Mouse (Mus musculus): ENCODE results near the gene Nav2.

Nav2 gene

DNA sequence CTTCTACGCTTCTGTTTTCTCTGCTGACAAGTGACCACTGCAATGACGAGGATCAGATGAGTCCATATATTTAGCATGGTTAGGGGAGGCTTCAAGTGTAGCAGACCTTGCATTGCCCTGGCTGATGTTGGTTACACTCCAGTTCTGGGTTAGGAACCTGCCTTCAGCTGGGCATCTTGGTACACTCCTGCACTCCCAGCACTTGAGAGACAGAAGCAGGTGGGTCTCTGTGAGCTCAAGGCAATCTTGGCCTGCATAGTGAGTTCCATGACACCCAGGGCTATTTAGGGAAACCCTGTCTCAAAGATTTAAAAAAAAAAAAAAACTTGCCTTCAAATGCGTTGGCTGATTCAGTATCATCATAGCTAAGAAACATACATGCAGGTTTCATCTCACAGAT lies 450.6 kb downstream of the Nav2 start:
- no peak for DNase-seq (ENCODE audit: low read depth, low spot score)

DNA sequence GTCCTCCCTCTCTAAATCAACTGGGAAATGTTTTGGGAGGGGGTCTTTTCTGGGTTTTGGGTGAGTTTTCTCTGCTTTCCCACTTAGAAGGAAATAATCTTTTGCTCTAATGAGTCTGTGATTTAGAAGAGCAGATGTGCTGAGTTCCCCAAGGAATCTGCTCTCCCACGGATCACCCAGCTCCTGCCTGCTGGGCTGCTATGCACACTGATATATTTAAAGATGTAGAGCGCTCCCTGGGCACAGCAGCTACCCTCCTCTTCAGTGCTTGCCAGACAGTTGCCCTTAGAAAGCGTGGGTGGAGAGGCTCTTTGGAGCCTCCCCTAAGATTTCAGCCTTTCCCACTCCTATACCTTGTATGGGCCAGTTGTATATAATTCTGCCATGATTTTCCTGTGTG lies 452.1 kb downstream of the Nav2 start:
- no peak for DNase-seq (ENCODE audit: low read depth, low spot score)

DNA sequence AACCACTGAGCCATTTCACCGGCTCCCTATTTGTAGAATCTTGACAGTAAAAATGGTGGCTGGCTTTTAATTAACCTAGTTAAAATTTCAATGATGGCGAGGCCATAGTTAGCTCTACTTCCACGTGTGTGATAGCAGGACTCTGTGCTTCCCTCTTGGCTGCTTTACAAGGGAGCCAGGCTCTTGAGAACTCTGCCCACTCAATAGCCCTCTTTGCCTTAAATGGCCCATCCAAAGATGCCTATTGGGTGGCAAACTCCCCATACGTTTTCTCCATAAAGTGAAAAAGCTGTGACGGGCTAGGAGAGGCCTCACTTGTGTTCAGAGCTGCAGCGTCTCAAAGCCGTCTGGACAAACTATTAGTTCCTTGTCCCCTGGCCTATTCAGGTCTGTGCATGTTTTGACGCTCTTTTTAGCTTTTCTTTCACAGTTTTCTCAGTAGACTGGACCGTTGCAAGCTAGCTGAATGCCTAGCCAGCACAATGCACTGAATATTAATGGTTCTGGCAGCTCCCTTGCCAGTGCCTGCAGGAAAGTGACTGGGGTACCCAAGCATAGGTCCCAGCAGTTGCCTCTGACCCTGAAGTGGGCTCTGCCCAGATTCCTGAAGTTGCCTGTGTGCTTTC lies 453.1 kb downstream of the Nav2 start:
- DNase-seq (ENCODE audit: low read depth, low spot score), result no peak

DNA sequence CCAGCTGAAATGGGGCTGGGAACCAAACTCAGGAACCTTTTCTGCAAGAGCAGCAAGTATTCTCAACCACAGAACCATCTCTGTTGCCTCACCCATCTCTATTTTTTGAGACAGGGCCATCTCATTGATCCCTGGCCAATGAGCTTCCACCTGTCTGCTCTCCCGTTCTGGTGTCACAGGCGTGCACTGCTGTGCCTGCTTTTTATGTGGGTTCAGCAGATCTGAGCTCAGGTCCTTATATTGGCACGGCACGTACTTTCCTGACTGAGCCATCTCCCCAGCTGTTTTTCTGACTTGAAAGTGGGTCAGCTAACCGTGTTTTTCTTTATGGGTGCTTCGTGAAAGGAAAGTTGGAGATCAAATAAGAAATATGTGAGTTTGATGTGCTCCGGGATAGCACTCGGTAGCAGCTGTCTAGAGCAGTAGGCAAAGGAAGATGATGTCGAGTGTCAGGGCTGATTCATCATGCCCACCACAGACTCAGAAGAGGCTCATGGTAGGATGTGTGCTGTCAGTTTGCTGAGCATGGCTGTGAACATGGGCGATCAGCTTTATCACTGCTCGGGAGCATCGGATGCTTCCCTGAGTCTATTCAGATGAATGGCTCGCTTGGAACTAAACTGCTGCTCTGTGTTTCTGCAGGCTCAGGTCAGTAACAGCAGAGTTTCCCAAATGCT lies 456.1 kb downstream of the Nav2 start:
- DNase-seq (ENCODE audit: low read depth, low spot score), result peak; percentile 77

DNA sequence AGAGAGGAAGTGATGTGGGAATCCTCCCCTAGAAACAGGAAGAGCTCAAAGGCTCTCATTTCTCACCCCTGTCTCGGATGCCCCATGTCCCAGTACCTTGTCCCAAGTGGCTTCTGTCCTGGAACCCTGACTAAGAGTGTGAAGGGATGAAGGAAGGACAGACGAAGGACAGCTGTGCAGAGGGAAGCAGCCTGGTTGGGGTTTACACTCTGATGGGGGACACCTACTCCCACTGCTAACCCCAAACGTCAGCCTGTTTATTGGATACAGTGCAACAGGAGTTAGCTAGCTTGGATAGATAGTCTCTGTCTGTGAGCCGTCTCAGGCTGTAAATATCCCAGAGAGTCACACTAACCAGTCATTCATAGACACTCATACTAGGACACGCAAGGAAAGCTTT lies 460.1 kb downstream of the Nav2 start:
- DNase-seq (ENCODE audit: low read depth, low spot score), result no peak

DNA sequence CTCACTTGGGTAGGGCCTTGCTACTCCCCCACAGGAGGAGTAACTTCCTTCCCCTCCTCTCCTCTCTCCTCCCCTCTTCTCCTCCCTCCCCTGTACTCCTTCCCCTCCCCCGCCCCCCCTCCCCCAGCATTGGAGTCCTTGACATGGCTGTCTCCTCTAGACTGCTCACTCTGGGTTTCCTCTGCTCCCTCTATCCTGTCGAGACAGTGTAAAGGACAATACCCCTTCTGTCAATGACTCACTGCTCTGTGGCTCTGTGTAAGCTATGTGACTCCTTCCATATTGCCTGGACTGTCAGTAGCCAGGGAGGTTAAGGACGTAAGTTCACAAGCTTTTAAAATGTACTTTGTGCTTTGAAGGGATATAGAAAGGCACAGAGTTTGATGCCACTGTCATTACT lies 460.5 kb downstream of the Nav2 start:
- no peak for DNase-seq (ENCODE audit: low read depth, low spot score)

DNA sequence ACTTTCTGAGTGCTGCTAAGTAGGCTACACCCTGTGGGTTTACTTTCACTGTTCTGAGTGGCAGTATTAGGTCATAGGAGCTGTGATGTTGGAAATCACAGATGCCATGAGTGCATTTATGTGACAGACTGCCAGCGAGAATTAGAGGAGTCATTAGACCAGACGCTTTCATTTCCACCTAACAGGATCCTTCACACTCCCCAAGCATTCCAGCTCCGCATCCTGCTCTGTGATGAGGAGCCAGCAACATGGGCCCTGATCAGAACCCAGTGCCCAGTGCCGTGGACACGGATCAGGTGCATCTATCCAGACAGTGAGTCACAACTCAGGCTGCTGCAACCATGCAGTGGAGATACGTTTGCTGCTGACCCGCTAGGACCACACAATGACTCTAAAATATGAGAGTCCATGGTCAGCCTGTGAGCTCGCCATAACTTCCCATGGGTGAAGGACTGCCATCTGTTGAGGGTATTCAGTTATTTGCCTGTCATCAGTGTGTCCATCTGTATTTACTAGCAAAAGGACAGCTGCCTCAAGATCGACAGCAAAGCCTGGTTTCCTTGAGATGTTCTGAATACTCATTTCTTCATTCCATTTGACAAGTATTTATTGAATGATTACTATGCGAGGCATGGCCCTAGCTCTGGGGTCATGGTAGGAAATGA lies 461.4 kb downstream of the Nav2 start:
- DNase-seq (ENCODE audit: low read depth, low spot score), result no peak

DNA sequence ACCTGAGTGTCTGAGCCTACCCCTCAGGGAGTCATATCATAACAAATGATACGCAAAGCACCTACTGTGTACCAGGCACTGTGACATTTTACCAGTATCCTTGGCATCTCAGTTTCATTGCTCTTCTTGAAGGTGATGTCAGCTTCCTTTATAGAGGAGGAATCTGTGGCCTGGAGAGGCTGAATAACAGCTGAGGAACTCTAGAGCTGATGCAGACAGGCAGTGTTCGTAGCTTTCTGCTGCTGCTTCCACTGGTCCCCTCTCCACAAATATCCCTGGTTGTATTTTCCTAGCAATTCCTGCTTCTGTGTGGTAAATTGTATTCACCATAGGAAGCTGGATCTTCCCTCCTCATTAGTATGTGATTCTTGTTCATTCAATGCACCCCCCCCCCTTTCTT lies 462.8 kb downstream of the Nav2 start:
- DNase-seq (ENCODE audit: low read depth, low spot score), result no peak

DNA sequence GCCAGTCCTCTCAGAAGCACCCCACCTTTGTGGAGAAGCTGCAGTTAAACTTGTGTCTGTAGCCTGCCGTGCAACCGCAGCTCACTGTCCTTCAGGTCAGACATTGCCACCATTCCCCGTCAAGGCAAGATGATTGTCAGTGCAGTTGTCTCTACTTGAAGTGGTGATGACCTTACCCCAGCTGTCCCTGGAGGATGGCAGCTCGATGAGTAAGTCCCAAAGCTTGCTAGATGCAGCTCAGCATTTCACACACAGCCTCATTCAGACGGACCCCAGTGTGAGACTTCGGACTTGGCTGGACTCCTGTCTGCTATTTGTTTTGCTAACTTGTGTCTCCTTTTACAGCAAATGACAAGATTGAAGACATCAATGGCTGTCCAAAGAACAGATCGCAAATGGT lies 463.5 kb downstream of the Nav2 start:
- no peak for DNase-seq (ENCODE audit: low read depth, low spot score)

DNA sequence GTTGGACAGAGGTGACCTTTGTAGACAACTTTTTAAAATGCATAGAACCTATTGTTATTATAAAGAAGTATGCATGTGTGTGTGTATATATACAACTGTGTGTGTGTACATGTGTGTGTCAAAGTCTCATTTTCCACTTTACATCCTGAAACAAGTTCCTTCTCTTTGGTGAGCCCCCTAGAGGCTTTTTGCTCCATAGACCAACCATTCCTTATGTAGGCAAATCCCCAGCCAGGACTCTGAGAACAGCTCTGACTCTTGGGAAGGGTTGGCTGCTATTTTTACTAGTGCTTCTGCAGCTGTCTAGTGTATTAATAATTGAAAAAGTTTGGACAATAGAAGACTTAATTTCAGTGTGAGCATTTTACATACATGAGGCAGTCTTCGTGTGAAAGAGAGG lies 464.7 kb downstream of the Nav2 start:
- DNase-seq (ENCODE audit: low read depth, low spot score), result no peak

DNA sequence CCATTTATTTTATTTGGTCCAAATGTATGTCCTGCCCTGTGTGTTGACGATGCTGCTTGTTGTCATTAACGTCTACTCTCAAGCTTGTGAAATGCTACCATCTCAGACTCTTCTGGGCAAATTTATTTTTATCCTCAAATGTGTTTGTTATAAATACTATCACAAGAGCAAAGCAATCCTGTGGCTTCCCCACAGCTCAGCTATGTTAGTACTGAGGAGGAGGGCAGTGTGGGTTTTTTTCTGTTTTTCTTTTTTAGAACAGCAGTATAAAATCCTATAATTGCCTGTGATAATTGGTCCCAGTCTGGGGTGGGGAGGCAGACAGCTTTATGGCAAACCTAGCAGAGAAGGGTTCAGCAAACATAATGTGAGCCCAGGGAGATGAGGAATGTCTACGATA lies 465.1 kb downstream of the Nav2 start:
- no peak for DNase-seq (ENCODE audit: low read depth, low spot score)

DNA sequence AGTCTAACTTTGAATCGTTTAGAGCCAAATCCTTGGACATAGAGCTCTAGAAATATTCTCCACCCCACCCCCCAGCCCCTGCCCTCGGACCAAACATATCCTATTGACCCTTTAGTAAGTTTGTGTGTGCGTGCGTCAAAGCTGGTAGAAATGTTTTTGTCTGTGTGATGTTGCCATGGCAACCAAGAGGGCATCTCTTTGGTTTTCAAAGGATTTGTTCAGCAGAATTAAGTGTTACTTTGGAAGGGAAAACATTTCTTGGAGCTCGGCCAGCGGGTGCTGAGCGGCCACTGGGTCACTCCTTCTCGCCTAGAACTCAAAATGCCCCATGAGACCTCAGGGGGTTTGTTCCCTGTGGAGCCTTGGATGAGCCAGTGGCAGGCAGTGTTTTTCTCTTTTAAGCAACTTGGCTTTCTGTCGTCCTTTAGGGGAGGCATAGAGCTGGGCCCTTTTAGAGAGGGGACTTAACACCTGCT lies 467.0 kb downstream of the Nav2 start:
- DNase-seq (ENCODE audit: low read depth, low spot score), result no peak

DNA sequence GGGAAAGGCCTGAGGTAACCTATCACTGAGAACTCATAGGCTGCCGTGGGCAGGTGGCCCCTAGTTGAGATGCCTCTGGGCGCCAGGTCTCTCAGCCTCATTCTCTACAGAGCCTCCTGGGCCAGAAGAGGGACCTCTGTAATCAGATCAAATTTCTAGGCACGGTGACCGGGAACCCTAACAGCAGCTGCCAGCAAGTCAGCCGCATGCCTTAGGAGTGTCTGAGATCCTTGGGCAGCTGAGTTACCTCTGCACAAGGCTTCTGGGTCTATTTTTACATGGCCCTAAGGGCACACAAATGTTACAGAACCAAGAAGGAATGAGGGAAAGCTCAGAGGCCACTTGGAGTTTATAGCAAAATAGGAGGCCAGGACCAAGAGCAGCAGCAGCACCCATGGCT lies 470.1 kb downstream of the Nav2 start:
- DNase-seq (ENCODE audit: low read depth, low spot score), result no peak

DNA sequence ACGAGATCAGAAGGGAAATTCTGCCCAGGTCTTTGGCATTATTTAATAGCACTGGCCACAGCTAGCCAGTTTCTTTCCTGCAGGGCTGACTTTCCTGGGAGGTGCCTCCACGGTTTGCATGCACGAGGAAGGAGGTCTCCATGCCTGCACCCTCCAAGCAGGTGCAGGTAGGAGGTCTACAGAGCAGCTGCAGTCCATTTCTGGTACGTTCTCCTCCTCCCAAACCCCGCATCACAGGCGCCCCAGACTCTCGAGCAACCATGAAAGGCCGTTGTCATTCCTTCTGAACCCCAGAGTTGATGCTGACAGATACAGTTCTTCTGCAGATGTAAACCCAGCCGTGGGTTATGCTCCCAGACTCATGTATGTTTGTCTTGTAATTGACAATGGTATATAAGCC lies 472.4 kb downstream of the Nav2 start:
- no peak for DNase-seq (ENCODE audit: low read depth, low spot score)

DNA sequence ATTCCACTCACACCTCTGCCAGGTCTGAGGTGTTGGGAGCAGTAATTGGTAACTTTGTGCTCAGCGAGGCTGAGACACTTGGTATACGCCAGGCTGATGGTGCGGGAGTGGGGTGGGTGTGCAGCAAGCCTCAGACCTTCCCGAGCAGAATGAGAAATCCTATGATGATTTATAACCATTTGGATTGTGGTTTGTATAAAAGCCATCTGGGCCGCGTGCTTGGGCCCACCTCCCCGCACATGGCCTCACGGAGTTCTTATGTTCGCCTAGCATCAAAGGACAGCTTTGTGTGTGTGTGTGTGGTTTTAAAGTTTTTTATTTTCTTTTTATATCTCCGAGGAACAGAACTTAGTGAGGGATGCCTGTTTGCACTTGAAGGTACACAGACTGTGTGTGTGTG lies 474.4 kb downstream of the Nav2 start:
- DNase-seq (ENCODE audit: low read depth, low spot score), result no peak

DNA sequence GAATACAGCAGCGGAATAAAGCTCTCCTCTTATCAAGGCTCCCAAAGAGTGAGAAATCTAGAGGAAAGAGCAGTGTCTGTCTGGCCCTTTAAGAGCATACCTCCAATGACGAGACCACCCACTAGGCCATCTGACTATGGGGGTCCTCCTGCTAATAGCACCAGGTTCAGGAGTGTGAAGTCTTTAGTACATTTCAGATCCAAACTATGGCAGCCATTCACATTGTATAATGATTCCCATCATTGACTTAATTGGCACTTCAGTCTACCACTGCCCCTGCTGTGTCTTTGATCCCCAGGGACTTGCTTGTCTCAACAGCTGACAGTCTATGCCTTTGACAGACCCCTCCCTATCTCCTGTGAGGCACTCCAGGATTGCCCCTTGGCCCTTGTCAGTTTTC lies 479.6 kb downstream of the Nav2 start:
- no peak for DNase-seq (ENCODE audit: low read depth, low spot score)

DNA sequence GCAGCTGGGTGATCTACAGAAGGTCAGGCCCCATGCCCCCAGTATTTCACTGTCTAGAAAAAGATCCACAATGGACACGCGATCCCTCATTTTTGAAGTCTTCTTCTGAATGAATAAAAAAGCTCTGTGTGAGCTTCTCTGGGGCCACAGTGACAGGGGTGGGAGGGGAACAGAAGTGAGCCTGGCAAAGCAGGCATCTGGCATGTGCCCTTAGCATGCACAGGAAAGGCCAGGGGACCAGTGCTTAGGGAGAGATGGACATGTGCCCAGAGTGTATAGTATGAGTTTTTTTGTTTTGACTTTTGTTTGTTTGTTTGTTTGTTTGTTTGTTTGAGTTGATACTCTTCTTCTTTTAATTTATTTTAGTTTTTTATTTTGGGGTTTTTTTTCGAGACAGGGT lies 481.8 kb downstream of the Nav2 start:
- DNase-seq (ENCODE audit: low read depth, low spot score), result no peak

DNA sequence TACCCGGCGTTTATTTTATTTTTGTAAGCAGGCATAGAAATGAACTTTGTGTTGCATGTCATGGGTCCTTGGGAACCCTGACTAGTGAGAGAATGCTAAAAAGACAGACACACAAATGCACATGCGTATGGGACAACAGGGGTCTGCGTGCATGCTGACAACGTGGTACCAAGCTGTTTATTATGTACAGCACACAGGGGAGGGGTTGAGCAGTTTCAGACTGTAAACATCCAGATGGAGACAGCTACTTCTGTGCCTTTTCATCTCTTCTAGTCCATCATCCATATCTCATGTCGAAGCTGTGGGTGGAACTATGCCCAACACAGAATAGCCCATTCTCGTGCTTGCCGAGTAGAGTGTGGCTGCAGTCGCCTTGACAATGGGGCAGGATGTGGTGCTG lies 482.3 kb downstream of the Nav2 start:
- DNase-seq (ENCODE audit: low read depth, low spot score), result no peak

DNA sequence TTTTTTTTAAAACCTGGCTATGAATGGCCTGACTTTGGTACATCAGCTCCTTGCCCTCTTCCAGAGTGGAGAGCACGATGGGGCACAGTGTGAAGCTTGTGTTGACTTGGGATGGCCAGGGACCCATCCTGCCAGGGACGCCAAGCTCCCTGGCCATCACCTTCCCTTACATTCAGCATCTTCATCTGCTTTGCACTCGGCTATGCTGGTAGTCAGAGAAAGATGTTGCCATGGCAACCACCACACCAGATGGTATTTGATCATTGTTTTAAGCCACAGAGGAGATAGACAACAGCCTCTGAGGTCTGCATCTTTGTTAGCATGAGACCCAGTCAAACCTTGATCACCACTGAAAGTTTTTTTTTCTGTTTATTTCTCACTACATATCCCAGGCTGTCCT lies 483.7 kb downstream of the Nav2 start:
- peak; percentile 52 for DNase-seq (ENCODE audit: low read depth, low spot score)

DNA sequence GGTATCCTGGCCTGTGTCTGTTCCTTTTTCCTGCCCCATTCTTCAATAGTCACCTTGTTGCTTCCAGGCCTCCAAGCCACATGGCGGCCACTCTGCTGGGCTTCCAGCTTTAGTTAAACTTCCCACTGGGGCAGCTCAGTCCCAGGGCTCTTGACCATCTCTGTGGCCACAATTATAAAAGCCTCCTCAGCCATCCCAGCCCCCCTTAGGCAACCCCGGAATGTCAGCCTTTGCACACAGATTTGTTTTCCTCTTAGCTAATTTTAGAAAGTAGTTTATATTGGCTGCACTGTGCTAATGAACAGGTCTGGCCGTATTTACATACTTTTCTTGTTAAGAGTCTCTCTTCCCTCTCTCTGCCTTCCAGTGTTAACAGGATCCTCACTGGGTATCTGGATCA lies 484.3 kb downstream of the Nav2 start:
- no peak for DNase-seq (ENCODE audit: low read depth, low spot score)

DNA sequence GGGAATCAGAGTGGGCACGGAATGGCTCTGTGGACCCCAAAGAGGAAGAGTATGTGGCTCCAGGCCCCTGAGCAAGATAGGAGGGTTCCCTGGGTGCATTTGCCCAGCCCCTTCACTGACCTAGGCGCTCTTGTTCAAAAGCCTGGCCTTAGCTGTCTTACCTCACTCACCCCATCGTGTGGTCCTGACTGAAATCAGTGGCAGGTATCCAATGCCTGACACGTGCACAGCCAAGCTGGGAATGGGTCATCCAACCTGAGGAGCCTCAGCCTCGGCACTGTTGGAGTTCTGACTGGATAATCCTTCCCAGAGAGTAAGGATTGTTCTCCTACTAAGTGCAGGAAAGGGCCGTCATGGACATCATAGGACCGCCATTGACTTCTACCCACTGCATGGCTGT lies 485.3 kb downstream of the Nav2 start:
- DNase-seq (ENCODE audit: low read depth, low spot score), result no peak

DNA sequence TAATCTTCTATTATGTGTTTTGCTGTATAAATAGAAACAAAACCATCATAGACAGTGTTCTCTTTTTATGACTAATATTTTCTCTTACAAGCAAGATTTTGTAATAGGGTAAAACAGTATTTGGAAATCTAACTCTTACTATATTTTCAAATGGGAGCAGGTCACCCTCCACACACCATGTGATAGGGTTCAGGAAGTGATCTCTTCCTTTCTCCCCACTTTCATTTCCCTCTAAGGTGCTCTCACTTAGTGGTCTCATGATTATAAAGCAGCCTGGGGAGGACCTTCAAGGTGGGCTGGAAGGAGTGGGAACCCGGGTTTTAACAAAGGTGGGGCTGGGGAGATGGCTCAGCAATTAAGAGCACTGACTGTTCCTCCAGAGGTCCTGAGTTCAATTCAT lies 487.7 kb downstream of the Nav2 start:
- DNase-seq (ENCODE audit: low read depth, low spot score), result no peak

DNA sequence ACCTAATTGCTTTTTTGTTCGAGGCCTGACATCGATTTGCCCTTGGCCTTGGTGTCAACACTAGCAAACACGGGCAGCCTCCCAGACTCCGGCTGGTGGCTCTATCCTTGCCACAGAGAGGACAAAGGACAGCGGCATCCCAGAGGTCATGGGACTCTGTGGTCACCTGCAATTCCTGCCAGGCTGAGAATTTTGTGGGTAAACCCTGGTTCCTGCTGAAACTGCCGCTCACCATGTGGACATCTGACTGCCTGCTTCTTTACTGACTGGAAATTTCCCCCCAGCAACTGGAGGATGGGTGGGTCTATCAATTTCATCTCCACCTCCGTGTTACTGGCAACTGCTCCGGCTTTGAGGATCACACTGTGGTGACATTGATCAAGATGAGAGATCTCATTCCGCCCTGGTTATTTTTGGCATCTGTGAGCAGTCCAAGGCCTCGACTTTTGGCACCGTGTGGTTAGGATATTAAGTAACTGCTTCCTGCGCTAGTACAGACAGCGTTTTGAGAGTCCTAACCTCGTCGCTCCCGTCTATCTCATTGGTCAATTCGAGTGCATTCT lies 489.0 kb downstream of the Nav2 start:
- no peak for DNase-seq (ENCODE audit: low read depth, low spot score)
